Mouse (Mus musculus): ENCODE results near the gene Mcrip2. TPM values are rescaled to one million over a fixed set of nuclear protein-coding genes. Genes with fewer than 3 reads are reported as not detected.

Gene Mcrip2
- polyA plus RNA-seq, 1 experiment, result 6.8 TPM

DNA sequence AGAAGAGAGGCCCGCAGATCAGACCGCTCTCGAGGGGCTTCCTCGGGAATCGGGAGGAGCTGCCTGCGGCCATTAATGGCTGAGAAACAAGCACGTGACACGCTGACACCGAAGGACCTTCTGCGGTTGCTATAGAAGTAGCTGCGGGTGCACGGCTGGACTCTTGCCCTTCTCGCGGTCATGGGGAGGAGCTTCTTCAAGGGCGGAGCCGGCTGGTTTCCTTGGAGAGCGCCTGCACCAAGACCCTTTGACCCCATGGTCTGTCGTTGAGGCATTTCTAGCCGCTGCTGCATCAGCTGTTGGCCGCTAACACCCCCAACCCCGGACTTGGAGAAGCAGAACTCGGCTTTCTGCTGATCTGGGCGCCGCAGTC, 35.3 kb downstream of the Mcrip2 start, which contains the start of gene Stub1:
Gene Stub1, minus strand, starts transcription at position 114 of the 373 bp plus-strand sequence.
- H3K4me1 ChIP-seq (ENCODE audit: control insufficient read depth, insufficient read depth, low read length), result peaks cover 7% of the 10 kb centered on the region; the same call in 1 of the 2 replicates

GRCm38 (mm10) chr17:25832436-25833290, 35.9 kb downstream of the Mcrip2 start:
- peaks cover 7% of the 10 kb centered on the region; the same call in 1 of the 2 replicates for H3K4me1 ChIP-seq (ENCODE audit: control insufficient read depth, insufficient read depth, low read length)
- H3K4me3 ChIP-seq (replicated peaks; ENCODE audit: control insufficient read depth, low read depth, low read length), result peak overlapping the region; percentile 87
- TF ChIP-seq POLR2A (IDR thresholded peaks at IDR 0.05; ENCODE audit: borderline replicate concordance, control insufficient read depth, low read depth, low read length) (peak; percentile 82; the same call in 1 of the 2 replicates), CTCF (IDR thresholded peaks at IDR 0.05; ENCODE audit: control insufficient read depth, insufficient read depth, low read length) (no peak)
- H3K27ac ChIP-seq (ENCODE audit: control insufficient read depth, insufficient read depth, low read depth, low read length, poor library complexity), result peak overlapping the region; percentile 89
- WGBS, result under 1% methylated on average over 77 of the region's 77 CpGs

More for the DNA sequence above, 35.3 kb downstream of the Mcrip2 start, which contains the start of gene Stub1:
- Histone ChIP-seq H3K4me3 (replicated peaks; ENCODE audit: control insufficient read depth, low read depth, low read length) (peak within 1 kb of the TSS; percentile 87), H3K27ac (ENCODE audit: control insufficient read depth, insufficient read depth, low read depth, low read length, poor library complexity) (peak within 1 kb of the TSS; percentile 89)
- under 1% methylated on average over 24 of the region's 24 CpGs for WGBS
- TF ChIP-seq CTCF (IDR thresholded peaks at IDR 0.05; ENCODE audit: control insufficient read depth, insufficient read depth, low read length), result no peak

GRCm38 (mm10) chr17:25831451-25832281, 36.9 kb downstream of the Mcrip2 start:
- Histone ChIP-seq H3K27ac (ENCODE audit: control insufficient read depth, insufficient read depth, low read depth, low read length, poor library complexity) (no peak overlapping the region; the same call in 1 of the 2 replicates), H3K4me3 (replicated peaks; ENCODE audit: control insufficient read depth, low read depth, low read length) (peak overlapping the region; percentile 69)
- 51% methylated on average over 21 of the region's 21 CpGs for WGBS

GRCm38 (mm10) chr17:25830806-25831431, 37.6 kb downstream of the Mcrip2 start:
- H3K27ac ChIP-seq (ENCODE audit: control insufficient read depth, insufficient read depth, low read depth, low read length, poor library complexity), result no peak overlapping the region
- peaks cover 7% of the 10 kb centered on the region; the same call in 1 of the 2 replicates for H3K4me1 ChIP-seq (ENCODE audit: control insufficient read depth, insufficient read depth, low read length)
- TF ChIP-seq CTCF (IDR thresholded peaks at IDR 0.05; ENCODE audit: control insufficient read depth, insufficient read depth, low read length) (no peak), POLR2A (IDR thresholded peaks at IDR 0.05; ENCODE audit: borderline replicate concordance, control insufficient read depth, low read depth, low read length) (no peak)
- H3K4me3 ChIP-seq (replicated peaks; ENCODE audit: control insufficient read depth, low read depth, low read length), result no peak overlapping the region
- 88% methylated on average over 14 of the region's 14 CpGs for WGBS

More at GRCm38 (mm10) chr17:25831451-25832281, 36.9 kb downstream of the Mcrip2 start:
- peaks cover 7% of the 10 kb centered on the region; the same call in 1 of the 2 replicates for H3K4me1 ChIP-seq (ENCODE audit: control insufficient read depth, insufficient read depth, low read length)
- TF ChIP-seq POLR2A (IDR thresholded peaks at IDR 0.05; ENCODE audit: borderline replicate concordance, control insufficient read depth, low read depth, low read length) (no peak), CTCF (IDR thresholded peaks at IDR 0.05; ENCODE audit: control insufficient read depth, insufficient read depth, low read length) (no peak)

GRCm38 (mm10) chr17:25830200-25830753, 38.3 kb downstream of the Mcrip2 start:
- peaks cover 7% of the 10 kb centered on the region; the same call in 1 of the 2 replicates for H3K4me1 ChIP-seq (ENCODE audit: control insufficient read depth, insufficient read depth, low read length)
- H3K4me3 ChIP-seq (replicated peaks; ENCODE audit: control insufficient read depth, low read depth, low read length), result no peak overlapping the region
- WGBS, result 81% methylated on average over 4 of the region's 4 CpGs
- TF ChIP-seq POLR2A (IDR thresholded peaks at IDR 0.05; ENCODE audit: borderline replicate concordance, control insufficient read depth, low read depth, low read length) (no peak), CTCF (IDR thresholded peaks at IDR 0.05; ENCODE audit: control insufficient read depth, insufficient read depth, low read length) (no peak)
- H3K27ac ChIP-seq (ENCODE audit: control insufficient read depth, insufficient read depth, low read depth, low read length, poor library complexity), result no peak overlapping the region

DNA sequence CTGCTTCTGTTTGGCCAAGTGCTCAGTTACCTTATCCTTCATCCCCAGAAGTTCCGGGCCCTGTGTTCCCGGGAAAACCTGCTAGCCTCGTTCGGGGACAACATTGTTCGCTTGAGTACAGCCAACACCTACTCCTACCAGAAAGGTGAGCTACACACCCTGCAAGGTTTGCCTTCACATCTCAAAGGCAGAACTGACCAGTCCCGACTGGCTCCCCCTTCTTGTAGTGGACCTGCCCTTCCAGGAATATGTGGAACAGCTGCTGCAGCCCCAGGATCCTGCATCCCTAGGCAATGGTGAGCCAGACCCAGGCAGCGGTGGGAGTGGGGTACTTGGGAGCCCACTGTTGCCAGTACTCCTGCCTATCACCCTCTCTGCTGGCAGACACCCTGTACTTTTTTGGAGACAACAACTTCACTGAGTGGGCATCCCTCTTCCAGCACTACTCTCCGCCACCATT, 39.0 kb downstream of the Mcrip2 start:
- peak overlapping the region; percentile 20; the same call in 1 of the 2 replicates for H3K27ac ChIP-seq (ENCODE audit: control insufficient read depth, insufficient read depth, low read depth, low read length, poor library complexity)
- TF ChIP-seq POLR2A (IDR thresholded peaks at IDR 0.05; ENCODE audit: borderline replicate concordance, control insufficient read depth, low read depth, low read length), result no peak
- TF ChIP-seq CTCF (IDR thresholded peaks at IDR 0.05; ENCODE audit: control insufficient read depth, insufficient read depth, low read length), result no peak
- peak overlapping the region; percentile 80 for H3K4me3 ChIP-seq (replicated peaks; ENCODE audit: control insufficient read depth, low read depth, low read length)
- H3K4me1 ChIP-seq (ENCODE audit: control insufficient read depth, insufficient read depth, low read length), result peaks cover 7% of the 10 kb centered on the region; the same call in 1 of the 2 replicates
- WGBS, result 48% methylated on average over 8 of the region's 8 CpGs

GRCm38 (mm10) chr17:25828712-25829557, 39.6 kb downstream of the Mcrip2 start, which contains the start of gene Jmjd8:
Jmjd8 (plus strand) TSS chr17:25828867.
- Histone ChIP-seq H3K4me3 (replicated peaks; ENCODE audit: control insufficient read depth, low read depth, low read length) (peak within 1 kb of the TSS; percentile 80), H3K4me1 (ENCODE audit: control insufficient read depth, insufficient read depth, low read length) (peaks cover 12% of the 10 kb centered on the region), H3K27ac (ENCODE audit: control insufficient read depth, insufficient read depth, low read depth, low read length, poor library complexity) (peak within 1 kb of the TSS; percentile 20; the same call in 1 of the 2 replicates)
- peak; percentile 30; the same call in 1 of the 2 replicates for TF ChIP-seq CTCF (IDR thresholded peaks at IDR 0.05; ENCODE audit: control insufficient read depth, insufficient read depth, low read length)
- peak; percentile 55; the same call in 1 of the 2 replicates for TF ChIP-seq POLR2A (IDR thresholded peaks at IDR 0.05; ENCODE audit: borderline replicate concordance, control insufficient read depth, low read depth, low read length)
- 1% methylated on average over 32 of the region's 32 CpGs for WGBS
